Mouse (Mus musculus) brown adipose tissue, adult 24 weeks (tissue): Measurements from ENCODE around the gene Tmem50b. TPM values are rescaled to one million over a fixed set of nuclear protein-coding genes. Genes with fewer than 3 reads are reported as not detected.
A peak's percentile ranks its signal among the peaks of the same experiment; 100 is the strongest.

ENCODE experiments used
- H3K27ac ChIP-seq: fragments of 200-500 bp; replicated peaks from 2 replicates; pipeline ENCODE4 v1.5.1; 2012; ENCODE audit warnings: low read depth, mild to moderate bottlenecking, low read length
- H3K4me1 ChIP-seq: fragments of 200-500 bp; 2 replicates; pipeline ENCODE4 v1.6.1; 2012; ENCODE audit warnings: low read length, mixed read lengths; ENCODE audit not compliant: control insufficient read depth, insufficient read depth, insufficient read length
- H3K4me3 ChIP-seq: fragments of 200-500 bp; 2 replicates; pipeline ENCODE4 v1.5.1; 2012; ENCODE audit warnings: low read depth, mild to moderate bottlenecking, low read length, moderate library complexity; ENCODE audit not compliant: insufficient read depth
- polyA plus RNA-seq: library from polyadenylated mRNA; stranded (reverse); fragments of >200 nt; gene quantifications from 2 replicates; pipeline ENCODE4 v1.2.4, GENCODE M21; 2012; ENCODE audit not compliant: missing spikeins, insufficient read depth, insufficient read length

The Tmem50b gene
- polyA plus RNA-seq, 1 experiment: 79.6 TPM

GRCm38 (mm10) chr16:91561541-91562457, 35.8 kb downstream of the Tmem50b start:
- no peak overlapping the region for H3K27ac ChIP-seq
- no peak overlapping the region for H3K4me3 ChIP-seq
- H3K4me1 ChIP-seq: peaks cover 2% of the 10 kb centered on the region; the same call in 1 of the 2 replicates

GRCm38 (mm10) chr16:91561099-91561498, 36.5 kb downstream of the Tmem50b start:
- H3K4me1 ChIP-seq: peaks cover 2% of the 10 kb centered on the region; the same call in 1 of the 2 replicates
- no peak overlapping the region for H3K4me3 ChIP-seq
- H3K27ac ChIP-seq: no peak overlapping the region

GRCm38 (mm10) chr16:91557693-91558092, 39.9 kb downstream of the Tmem50b start:
- no peaks in the 10 kb centered on the region for H3K4me1 ChIP-seq
- H3K27ac ChIP-seq: no peak overlapping the region

GRCm38 (mm10) chr16:91557214-91557613, 40.4 kb downstream of the Tmem50b start:
- H3K27ac ChIP-seq: no peak overlapping the region
- no peaks in the 10 kb centered on the region for H3K4me1 ChIP-seq
- no peak overlapping the region for H3K4me3 ChIP-seq

More at GRCm38 (mm10) chr16:91557693-91558092, 39.9 kb downstream of the Tmem50b start:
- H3K4me3 ChIP-seq: no peak overlapping the region

- Histone ChIP-seq H3K4me1 (peaks cover 1% of the 10 kb centered on the region; the same call in 1 of the 2 replicates), H3K4me3 (no peak overlapping the region), H3K27ac (0 out of 2 replicates have a peak overlapping the region, but pooled peaks have one; percentile 20)
Observed at GRCm38 (mm10) chr16:91556659-91557058, 40.9 kb downstream of the Tmem50b start.

GRCm38 (mm10) chr16:91555017-91555605, 42.5 kb downstream of the Tmem50b start:
- Histone ChIP-seq H3K27ac (no peak overlapping the region), H3K4me1 (peaks cover 7% of the 10 kb centered on the region), H3K4me3 (no peak overlapping the region)

GRCm38 (mm10) chr16:91553625-91554024, 44.0 kb downstream of the Tmem50b start:
- no peak overlapping the region for H3K4me3 ChIP-seq
- peaks cover 11% of the 10 kb centered on the region for H3K4me1 ChIP-seq
- H3K27ac ChIP-seq: no peak overlapping the region

GRCm38 (mm10) chr16:91552072-91552471, 45.5 kb downstream of the Tmem50b start:
- H3K4me1 ChIP-seq: peaks cover 13% of the 10 kb centered on the region
- H3K27ac ChIP-seq: no peak overlapping the region
- no peak overlapping the region for H3K4me3 ChIP-seq

- Histone ChIP-seq H3K4me1 (peaks cover 16% of the 10 kb centered on the region), H3K27ac (no peak overlapping the region), H3K4me3 (no peak overlapping the region)
Observed at GRCm38 (mm10) chr16:91551081-91551524, 46.5 kb downstream of the Tmem50b start.

- H3K27ac ChIP-seq: no peak overlapping the region
- peaks cover 20% of the 10 kb centered on the region for H3K4me1 ChIP-seq
- H3K4me3 ChIP-seq: no peak overlapping the region
Observed at GRCm38 (mm10) chr16:91549616-91550015, 48.0 kb downstream of the Tmem50b start.

- H3K4me3 ChIP-seq: peak overlapping the region; percentile 39; the same call in 1 of the 2 replicates
- no peak overlapping the region for H3K27ac ChIP-seq
- peaks cover 20% of the 10 kb centered on the region for H3K4me1 ChIP-seq
Observed at GRCm38 (mm10) chr16:91548996-91549395, 48.6 kb downstream of the Tmem50b start.

- no peak overlapping the region for H3K27ac ChIP-seq
- H3K4me3 ChIP-seq: peak overlapping the region; percentile 39
- H3K4me1 ChIP-seq: peaks cover 20% of the 10 kb centered on the region
Observed at GRCm38 (mm10) chr16:91548586-91548985, 49.0 kb downstream of the Tmem50b start.

- H3K4me3 ChIP-seq: peak overlapping the region; percentile 100
- peaks cover 20% of the 10 kb centered on the region for H3K4me1 ChIP-seq
- H3K27ac ChIP-seq: peak overlapping the region; percentile 85
Observed at GRCm38 (mm10) chr16:91547974-91548373, 49.6 kb downstream of the Tmem50b start.

GRCm38 (mm10) chr16:91546836-91547741, 50.5 kb downstream of the Tmem50b start, which contains the start of gene Ifngr2:
TSS of gene Ifngr2 (plus strand) at chr16:91547072.
- H3K4me3 ChIP-seq: peak within 1 kb of the TSS; percentile 100
- H3K4me1 ChIP-seq: peaks cover 20% of the 10 kb centered on the region
- peak within 1 kb of the TSS; percentile 85 for H3K27ac ChIP-seq
